27 mouse cellular contexts compared by ENCODE assay signal in the genomic region with DNA sequence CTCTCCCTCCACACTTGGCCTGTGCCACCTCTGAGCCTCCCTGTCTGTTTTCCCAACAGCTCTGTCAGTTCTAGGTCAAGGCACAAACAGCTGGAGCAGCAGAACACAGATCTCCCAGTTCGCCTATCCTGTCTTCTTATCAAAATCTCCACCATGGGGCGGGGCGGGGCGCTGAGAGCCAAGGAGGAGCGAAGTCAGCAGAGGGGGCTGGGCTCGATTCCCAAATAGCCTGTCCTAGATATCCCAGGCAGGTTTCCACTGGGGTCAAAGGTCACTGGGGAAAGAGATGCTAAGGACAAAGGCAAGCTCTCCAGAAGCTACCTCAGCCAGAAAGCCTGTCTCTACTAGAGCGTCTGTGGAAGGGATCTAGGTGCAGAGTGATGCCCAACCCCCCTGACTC.
DNase-seq lines count a peak whose midpoint lies in the region; ATAC-seq and TF ChIP-seq lines count a peak whose summit lies in the region.
"Had no signal": no experiment of that assay in that cellular context is flagged by ENCODE, and none has a peak within 500 bp of the region (broad histone marks: within the 10 kb centered on the region; RNA-seq: fewer than 3 reads in every experiment).

No protein-coding gene starts in this region.

- no peak for ATAC-seq in hindbrain, embryonic 14.5 days (ENCODE audit: low FRiP score)
- peak; percentile 29 for ATAC-seq in intestine, postnatal 0 days
- ATAC-seq: activated CD4-positive, CD25-positive, alpha-beta regulatory T cell, adult 4 months; CD4-positive, CD25-positive, alpha-beta regulatory T cell, adult 4 months; hindbrain, embryonic 16.5 days; midbrain, embryonic 16.5 days had no signal

- no peak for DNase-seq in hindbrain, embryonic 10.5 days (ENCODE audit: low spot score)
- no peak for DNase-seq in hindbrain, embryonic 14.5 days (ENCODE audit: low spot score)
- peak; percentile 27 for DNase-seq in ovary, postnatal 36 days (ENCODE audit: low spot score)
- DNase-seq in ovary, postnatal 10 days (ENCODE audit: low spot score) = no peak
- no peak for DNase-seq in thymus, postnatal 36 days
- no peak for DNase-seq in B cell, adult 2 months
- DNase-seq: adrenal gland, adult 8-10 months; cerebellum, postnatal 10 days; forebrain, postnatal 0 days; gastrocnemius, postnatal 10 days; heart, postnatal 10 days; kidney, adult 11 months; kidney, postnatal 14 days; layer of hippocampus, adult 9-11 months; liver; thymus, postnatal 14 days had no signal

- 0 out of 2 replicates have a peak overlapping the region, but pooled peaks have one; percentile 62 for H3K27ac ChIP-seq in hindbrain, embryonic 10.5 days
- H3K27ac ChIP-seq in hindbrain, embryonic 14.5 days = no peak overlapping the region
- H3K27ac ChIP-seq in intestine, postnatal 0 days (ENCODE audit: low read depth, low read length) = peak overlapping the region; percentile 81
- H3K27ac ChIP-seq: forebrain, embryonic 12.5 days; heart, embryonic 13.5 days; lung, embryonic 15.5 days had no signal

- 65% methylated on average over 7 of the region's 7 CpGs for WGBS in hindbrain, embryonic 10.5 days
- 69% methylated on average over 7 of the region's 7 CpGs for WGBS in hindbrain, embryonic 14.5 days
- WGBS in intestine, postnatal 0 days = 21% methylated on average over 7 of the region's 7 CpGs

- H3K9ac ChIP-seq in hindbrain, embryonic 14.5 days = no peak overlapping the region
- H3K9ac ChIP-seq in intestine, postnatal 0 days (ENCODE audit: low read depth, low read length) = no peak overlapping the region
- H3K9ac ChIP-seq: forebrain, embryonic 12.5 days; forebrain, postnatal 0 days; heart, embryonic 13.5 days; lung, embryonic 15.5 days had no signal

- H3K9me3 ChIP-seq in hindbrain, embryonic 10.5 days = no peaks in the 10 kb centered on the region
- H3K9me3 ChIP-seq in hindbrain, embryonic 14.5 days (ENCODE audit: control insufficient read depth, low read length) = no peaks in the 10 kb centered on the region
- no peaks in the 10 kb centered on the region for H3K9me3 ChIP-seq in intestine, postnatal 0 days (ENCODE audit: control insufficient read depth)
- H3K9me3 ChIP-seq: forebrain, embryonic 12.5 days; heart, embryonic 13.5 days; lung, embryonic 15.5 days had no signal

- peaks cover 10% of the 10 kb centered on the region; the same call in 1 of the 2 replicates for H3K27me3 ChIP-seq in hindbrain, embryonic 10.5 days (ENCODE audit: insufficient read depth, poor library complexity, severe bottlenecking)
- no peaks in the 10 kb centered on the region; the same call in 1 of the 2 replicates for H3K27me3 ChIP-seq in hindbrain, embryonic 14.5 days (ENCODE audit: control insufficient read depth, insufficient read depth, low read length)
- no peaks in the 10 kb centered on the region for H3K27me3 ChIP-seq in intestine, postnatal 0 days (replicated peaks; ENCODE audit: control insufficient read depth, insufficient read depth, low read length)
- H3K27me3 ChIP-seq: lung, embryonic 15.5 days had no signal

- peaks cover 31% of the 10 kb centered on the region for H3K4me1 ChIP-seq in hindbrain, embryonic 10.5 days (replicated peaks)
- H3K4me1 ChIP-seq in hindbrain, embryonic 14.5 days (replicated peaks; ENCODE audit: control insufficient read depth, insufficient read depth, low read length) = peaks cover 17% of the 10 kb centered on the region
- H3K4me1 ChIP-seq in intestine, postnatal 0 days (replicated peaks; ENCODE audit: control insufficient read depth, insufficient read depth, low read length) = peaks cover 7% of the 10 kb centered on the region; the same call in 1 of the 2 replicates
- H3K4me1 ChIP-seq: lung, embryonic 15.5 days had no signal

- no peak overlapping the region for H3K4me3 ChIP-seq in hindbrain, embryonic 10.5 days
- no peak overlapping the region for H3K4me3 ChIP-seq in hindbrain, embryonic 14.5 days (replicated peaks; ENCODE audit: low read length)
- no peak overlapping the region for H3K4me3 ChIP-seq in intestine, postnatal 0 days (ENCODE audit: low read depth, low read length)
- H3K4me3 ChIP-seq: erythroblast, embryonic 14.5 days; forebrain, embryonic 12.5 days; heart, embryonic 13.5 days; lung, embryonic 15.5 days; myocyte had no signal

- no peak overlapping the region for H3K4me2 ChIP-seq in hindbrain, embryonic 14.5 days (replicated peaks)
- no peak overlapping the region for H3K4me2 ChIP-seq in intestine, postnatal 0 days (replicated peaks; ENCODE audit: low read depth)
- H3K4me2 ChIP-seq: forebrain, embryonic 12.5 days; heart, embryonic 13.5 days; lung, embryonic 15.5 days; midbrain, embryonic 11.5 days had no signal

- TF ChIP-seq CTCF in intestine, postnatal 0 days (IDR thresholded peaks at IDR 0.05; ENCODE audit: low read depth) = no peak

- no peaks in the 10 kb centered on the region for H3K36me3 ChIP-seq in hindbrain, embryonic 10.5 days
- no peaks in the 10 kb centered on the region for H3K36me3 ChIP-seq in hindbrain, embryonic 14.5 days (replicated peaks; ENCODE audit: control insufficient read depth, insufficient read depth)
- no peaks in the 10 kb centered on the region for H3K36me3 ChIP-seq in intestine, postnatal 0 days (ENCODE audit: control insufficient read depth, insufficient read depth)
- H3K36me3 ChIP-seq: forebrain, embryonic 12.5 days; heart, embryonic 13.5 days; lung, embryonic 15.5 days had no signal
